Mouse (Mus musculus): ENCODE results near the gene Olfr658.

GRCm38 (mm10) chr7:104604727-104605126, 42.4 kb downstream of the Olfr658 start:
- no peak for TF ChIP-seq POLR2A (IDR thresholded peaks at IDR 0.05; ENCODE audit: control insufficient read depth, low read depth, low read length)
- no peak for TF ChIP-seq CTCF (IDR thresholded peaks at IDR 0.05; ENCODE audit: control insufficient read depth, insufficient read depth, insufficient replicate concordance, low read depth, low read length)

Measured in testis, adult 2 months (tissue).